In the genomic region with DNA sequence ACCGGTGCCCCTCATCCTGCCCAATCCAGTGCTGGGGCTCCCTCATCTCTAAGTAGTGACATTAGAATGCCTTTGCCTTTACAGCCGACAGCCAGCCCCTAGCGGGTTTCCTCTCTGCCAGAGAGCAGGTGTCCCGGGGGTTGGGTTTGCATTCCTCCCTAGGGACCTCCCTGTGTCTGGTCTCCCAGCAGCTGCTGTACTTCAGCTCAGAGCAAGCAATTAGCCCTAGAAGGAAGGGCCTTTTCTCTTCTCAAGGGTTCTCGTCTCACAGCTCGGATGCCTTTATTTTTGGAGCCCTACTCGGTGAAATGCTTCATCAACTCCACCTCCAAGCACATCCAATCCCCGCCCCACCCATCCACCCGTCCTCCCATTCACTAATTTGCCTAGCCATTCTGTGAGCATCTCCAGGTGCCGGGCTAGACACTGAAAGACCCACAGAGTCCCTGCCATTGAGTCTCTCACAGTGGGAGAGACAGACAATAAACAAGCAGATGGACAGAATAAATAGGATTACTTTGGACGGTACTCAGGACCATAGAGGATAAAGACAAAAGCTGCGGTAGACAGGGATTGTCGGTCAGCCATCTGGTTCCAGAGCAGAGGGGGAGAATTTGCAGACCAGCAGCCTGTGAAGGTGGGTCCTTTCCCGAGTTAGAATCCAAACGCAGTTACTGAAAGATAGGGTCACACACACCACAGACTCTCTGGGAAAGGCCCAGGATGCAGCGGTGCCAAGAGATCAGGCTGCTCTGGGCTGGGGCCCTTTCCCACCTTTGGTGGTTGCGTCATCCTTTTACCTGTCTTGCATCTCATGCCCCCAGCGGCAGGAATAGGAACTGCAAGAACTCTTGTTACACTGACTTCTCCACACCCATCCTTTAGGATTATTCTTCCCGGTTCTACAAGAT, we compare ENCODE assay signal across 8 mouse cellular contexts. TPM values are rescaled to one million over a fixed set of nuclear protein-coding genes. Genes with fewer than 3 reads are reported as not detected.
DNase-seq lines count a peak whose midpoint lies in the region; ATAC-seq and TF ChIP-seq lines count a peak whose summit lies in the region.

No protein-coding gene starts in this region.

- H3K4me3 ChIP-seq in heart, embryonic 10.5 days: no peak overlapping the region
- H3K4me3 ChIP-seq in CH12.LX (replicated peaks in 1 of 3; ENCODE audit: low read depth in 2 of 3, low read length in 2 of 3, poor library complexity in 1 of 3): peak overlapping the region in 1 of 3 experiments; percentile 6
- H3K4me3 ChIP-seq in cerebellum, adult 2 months (replicated peaks; ENCODE audit: insufficient read depth, low read depth, low read length): no peak overlapping the region

- WGBS in heart, embryonic 10.5 days: 36% methylated on average over 19 of the region's 19 CpGs
- 27% methylated on average over 19 of the region's 19 CpGs for WGBS in cerebellum, adult 2 months

- TF ChIP-seq RAD21 in CH12.LX (IDR thresholded peaks at IDR 0.05; ENCODE audit: low read depth, low read length): no peak; the same call in none of the 2 replicates

- H3K9ac ChIP-seq in CH12.LX (ENCODE audit: insufficient read depth, low read depth): no peak overlapping the region

- H3K27me3 ChIP-seq in heart, embryonic 10.5 days (ENCODE audit: insufficient read depth, poor library complexity, severe bottlenecking): peaks cover 21% of the 10 kb centered on the region; the same call in 1 of the 2 replicates
- H3K27me3 ChIP-seq in CH12.LX (replicated peaks): peaks cover 61% of the 10 kb centered on the region
- H3K27me3 ChIP-seq in cerebellum, adult 2 months (ENCODE audit: control insufficient read depth, insufficient read depth, low read length): no peaks in the 10 kb centered on the region

- peak; percentile 88 for DNase-seq in heart, adult 11 months
- DNase-seq in heart, embryonic 10.5 days (ENCODE audit: low spot score): no peak
- DNase-seq in CH12.LX (ENCODE audit: extremely low read depth): peak; percentile 90
- DNase-seq in cerebellum, adult 2 months: peak; percentile 80
- peak; percentile 54 for DNase-seq in forelimb bud, embryonic 11.5 days (ENCODE audit: low read depth, low spot score)
- DNase-seq in left cerebral cortex, postnatal 36 days (ENCODE audit: low spot score in 2 of 2): peak; percentile 45 to 57

- no peaks in the 10 kb centered on the region for H3K36me3 ChIP-seq in heart, embryonic 10.5 days
- no peaks in the 10 kb centered on the region for H3K36me3 ChIP-seq in CH12.LX (replicated peaks in 1 of 2; ENCODE audit: control insufficient read depth in 1 of 2, insufficient read depth in 1 of 2, low read length in 1 of 2)

- in situ Hi-C loops in CH12.LX (cut with MboI; ENCODE audit: low pct_ligation_motif_present, low pct_unique_long_range_greater_than_20kb, low sequenced_read_pairs): no loop called here

- no peaks in the 10 kb centered on the region for H3K79me2 ChIP-seq in CH12.LX (replicated peaks; ENCODE audit: control insufficient read depth, extremely low read depth, insufficient read depth, poor library complexity, severe bottlenecking)

- peak; percentile 40 for TF ChIP-seq EP300 in CH12.LX (IDR thresholded peaks at IDR 0.05; ENCODE audit: low read length)

- peak; percentile 68 to 79 for TF ChIP-seq CTCF in CH12.LX (conservative IDR thresholded peaks at IDR 0.05 in 1 of 2, IDR thresholded peaks at IDR 0.05 in 1 of 2; ENCODE audit: low read depth in 2 of 2, low read length in 2 of 2)
- peak; percentile 61; the same call in 1 of the 2 replicates for TF ChIP-seq CTCF in cerebellum, adult 2 months (IDR thresholded peaks at IDR 0.05; ENCODE audit: borderline replicate concordance, insufficient read depth, low read depth, low read length)

- no peak overlapping the region for H3K27ac ChIP-seq in heart, embryonic 10.5 days
- H3K27ac ChIP-seq in CH12.LX (ENCODE audit: insufficient read depth, low read depth): no peak overlapping the region
- peak overlapping the region; percentile 15; the same call in 1 of the 2 replicates for H3K27ac ChIP-seq in cerebellum, adult 2 months (ENCODE audit: insufficient read depth, low read length)

- dilution Hi-C loops in CH12.LX (cut with MboI; ENCODE audit: extremely low pct_ligation_motif_present, extremely low pct_unique_long_range_greater_than_20kb, low sequenced_read_pairs): no loop called here

- TF ChIP-seq POLR2A in CH12.LX (IDR thresholded peaks at IDR 0.05; ENCODE audit: low read depth, low read length): no peak
- TF ChIP-seq POLR2A in cerebellum, adult 2 months (IDR thresholded peaks at IDR 0.05; ENCODE audit: borderline replicate concordance, insufficient read depth, low read length): no peak

- no peaks in the 10 kb centered on the region for H3K9me3 ChIP-seq in heart, embryonic 10.5 days
- H3K9me3 ChIP-seq in CH12.LX (replicated peaks; ENCODE audit: low read length): no peaks in the 10 kb centered on the region

- H3K4me1 ChIP-seq in heart, embryonic 10.5 days: peaks cover 24% of the 10 kb centered on the region
- H3K4me1 ChIP-seq in CH12.LX (ENCODE audit: control insufficient read depth in 1 of 2, insufficient read depth in 2 of 2): peaks cover 3 to 31% of the 10 kb centered on the region in 2 experiments; a peak in 3 of 4 replicates
- peaks cover 28% of the 10 kb centered on the region for H3K4me1 ChIP-seq in cerebellum, adult 2 months (ENCODE audit: control insufficient read depth, insufficient read depth, low read length)

- ATAC-seq in neutrophil, adult 5-6 weeks (ENCODE audit: extremely low read depth, insufficient number of reproducible peaks, low FRiP score, poor library complexity, severe bottlenecking): peak; percentile 14; the same call in 1 of the 2 replicates
- no peak for ATAC-seq in megakaryocyte-erythroid progenitor cell, adult 5-6 weeks (replicated peaks; ENCODE audit: low FRiP score, low TSS enrichment, poor library complexity, severe bottlenecking)

- peak overlapping the region; percentile 41 for H3K4me2 ChIP-seq in CH12.LX (ENCODE audit: insufficient read depth, low read depth, poor library complexity, severe bottlenecking)

- intact Hi-C loops in left cerebral cortex, postnatal 36 days (cut with DNase I): loop anchor here (5.0 kb wide), 1 partner anchor 75 kb away; no protein-coding TSS in a partner anchor

TF ChIP-seq in CH12.LX, 34 proteins besides CTCF, POLR2A, EP300 and RAD21:
- TF ChIP-seq IRF4 (IDR thresholded peaks at IDR 0.05; ENCODE audit: low read depth, low read length) (peak; percentile 35; the same call in 1 of the 2 replicates), POLR2AphosphoS2 (IDR thresholded peaks at IDR 0.05; ENCODE audit: low read depth, low read length) (no peak), MAX (IDR thresholded peaks at IDR 0.05; ENCODE audit: low read length) (no peak), RCOR1 (conservative IDR thresholded peaks at IDR 0.05; ENCODE audit: low read depth, low read length) (peak; percentile 45; the same call in 1 of the 2 replicates), CHD2 (IDR thresholded peaks at IDR 0.05; ENCODE audit: low read length) (no peak), JUND (conservative IDR thresholded peaks at IDR 0.05; ENCODE audit: low read depth, low read length) (peak; percentile 70), UBTF (IDR thresholded peaks at IDR 0.05; ENCODE audit: low read depth, low read length) (no peak), CHD1 (IDR thresholded peaks at IDR 0.05; ENCODE audit: low read depth, low read length) (no peak), GABPA (IDR thresholded peaks at IDR 0.05; ENCODE audit: insufficient replicate concordance, low read depth, low read length) (no peak), ETS1 (conservative IDR thresholded peaks at IDR 0.05; ENCODE audit: low read depth, low read length) (0 out of 2 replicates have a peak, but pooled peaks have one; percentile 36), HCFC1 (IDR thresholded peaks at IDR 0.05; ENCODE audit: low read depth, low read length) (no peak), TBP (conservative IDR thresholded peaks at IDR 0.05; ENCODE audit: low read depth, low read length) (no peak), MAFK (IDR thresholded peaks at IDR 0.05; ENCODE audit: insufficient replicate concordance, low read length) (no peak), JUN (IDR thresholded peaks at IDR 0.05; ENCODE audit: insufficient read depth, low read depth, low read length) (peak; percentile 45; the same call in 1 of the 2 replicates), ELF1 (IDR thresholded peaks at IDR 0.05; ENCODE audit: low read depth, low read length) (no peak), MYC (IDR thresholded peaks at IDR 0.05; ENCODE audit: low read depth, low read length) (no peak), TCF12 (IDR thresholded peaks at IDR 0.05; ENCODE audit: low read depth, low read length) (peak; percentile 92), MEF2A (IDR thresholded peaks at IDR 0.05; ENCODE audit: borderline replicate concordance, low read depth, low read length) (no peak), NELFE (IDR thresholded peaks at IDR 0.05; ENCODE audit: low read depth, low read length) (0 out of 2 replicates have a peak, but pooled peaks have one; percentile 23)

RNA-seq across cellular contexts. Expression of gene Cplx2, which starts 48.5 kb away (rescaled TPM):
- polyA plus RNA-seq in heart, embryonic 10.5 days (2016; fragmentation: Nextera tagmentation; extraction: Ambion mirVana): 2.5 and 3.0 TPM in 2 replicates
- total RNA-seq in CH12.LX (2012; rRNA removed) (0.04 and 0.21 TPM in 2 replicates), CH12.LX (2014; rRNA removed) (0.04 and 0.05 TPM in 2 replicates)
- polyA plus RNA-seq in CH12.LX (2012; ENCODE audit: insufficient read length, low read depth): 0.11 and 0.19 TPM in 2 replicates
- 361 and 392 TPM in 2 replicates for polyA plus RNA-seq in cerebellum, adult 2 months (2012; rRNA removed)
- total RNA-seq in left cerebral cortex, postnatal 36 days (2021): 100 to 1,000 TPM; 769 to 808 TPM
- total RNA-seq in neutrophil, adult 5-6 weeks (2017): 2.7 and 2.9 TPM in 2 replicates
- total RNA-seq in megakaryocyte-erythroid progenitor cell, adult 5-6 weeks (2014; fragmentation: Nextera tagmentation): 3.8 and 17.6 TPM in 2 replicates
- 2.1 and 3.0 TPM in 2 replicates for total RNA-seq in megakaryocyte-erythroid progenitor cell, adult 5-6 weeks (2017)

Comparison
In these comparisons a context has a peak if more than half of its experiments do, and no peak if none do; other contexts are left out.
1. RNA of gene Cplx2, which starts 48.5 kb away (total RNA-seq): 769 to 808 TPM in left cerebral cortex, postnatal 36 days; 2.1 to 17.6 TPM in megakaryocyte-erythroid progenitor cell, adult 5-6 weeks, 2.7 to 2.9 TPM in neutrophil, adult 5-6 weeks and 0.04 to 0.21 TPM in CH12.LX; every median in the first group is over 10 times any median in the second.